Mouse (Mus musculus): ENCODE results near the gene Ccdc185.

GRCm38 (mm10) chr1:182747834-182748233, 1.1 kb downstream of the Ccdc185 start:
- TF ChIP-seq CTCF (IDR thresholded peaks at IDR 0.05; ENCODE audit: low read depth, low read length): no peak
- TF ChIP-seq POLR2A (IDR thresholded peaks at IDR 0.05; ENCODE audit: extremely low read depth, insufficient read depth, low read length): no peak

Measured in liver, adult 2 months (tissue).